Mouse (Mus musculus) left cerebral cortex, postnatal 4 days (tissue): ENCODE measurements at regions not wholly inside any gene's neighbourhood (a gene's known extent, or its start where the extent isn't known, plus 50 kb on each side); places are given as distances from the start of the nearest gene placed in this dataset.

Source experiments
- DNase-seq: peaks from one replicate; pipeline ENCODE4 v3.0.0-alpha.2; 2022
- intact Hi-C: fragments of 180-260 bp; cut with DNase I; formaldehyde crosslinking; loops from one replicate; pipeline ENCODE4 v1.15.1; 2025

GRCm38 (mm10) chr8:116238670-116239069 lies 266.1 kb upstream of the Dynlrb2 start:
- DNase-seq = no peak
- intact Hi-C loops = no loop called here

- DNase-seq = no peak
Measured at GRCm38 (mm10) chr8:116237561-116238100, 267.1 kb upstream of the Dynlrb2 start.

GRCm38 (mm10) chr8:116229654-116230136 lies 275.1 kb upstream of the Dynlrb2 start:
- DNase-seq = no peak
- intact Hi-C loops = no loop called here

More at GRCm38 (mm10) chr8:116237561-116238100, 267.1 kb upstream of the Dynlrb2 start:
- intact Hi-C loops = no loop called here

GRCm38 (mm10) chr8:116227003-116227402 lies 277.8 kb upstream of the Dynlrb2 start:
- no peak for DNase-seq
- intact Hi-C loops = no loop called here

GRCm38 (mm10) chr8:116223235-116223634 lies 281.5 kb upstream of the Dynlrb2 start:
- intact Hi-C loops = no loop called here
- no peak for DNase-seq

- DNase-seq = no peak
- intact Hi-C loops = no loop called here
Measured at GRCm38 (mm10) chr8:116215909-116216308, 288.9 kb upstream of the Dynlrb2 start.

GRCm38 (mm10) chr8:116215286-116215860 lies 289.4 kb upstream of the Dynlrb2 start:
- no peak for DNase-seq
- intact Hi-C loops = no loop called here

GRCm38 (mm10) chr8:116203631-116204030 lies 301.1 kb upstream of the Dynlrb2 start:
- intact Hi-C loops = no loop called here
- DNase-seq = peak; percentile 24

GRCm38 (mm10) chr8:116200459-116200999 lies 304.2 kb upstream of the Dynlrb2 start:
- intact Hi-C loops = no loop called here

GRCm38 (mm10) chr8:116196623-116197184 lies 308.1 kb upstream of the Dynlrb2 start:
- intact Hi-C loops = no loop called here
- no peak for DNase-seq

More at GRCm38 (mm10) chr8:116200459-116200999, 304.2 kb upstream of the Dynlrb2 start:
- no peak for DNase-seq

GRCm38 (mm10) chr8:116192096-116192495 lies 312.7 kb upstream of the Dynlrb2 start:
- intact Hi-C loops = no loop called here
- no peak for DNase-seq

GRCm38 (mm10) chr8:116185206-116185605 lies 319.6 kb upstream of the Dynlrb2 start:
- no peak for DNase-seq
- intact Hi-C loops = no loop called here

- intact Hi-C loops = no loop called here
- DNase-seq = no peak
Measured at GRCm38 (mm10) chr8:116184241-116184640, 320.5 kb upstream of the Dynlrb2 start.

GRCm38 (mm10) chr8:116177946-116178345 lies 326.8 kb upstream of the Dynlrb2 start:
- no peak for DNase-seq
- intact Hi-C loops = no loop called here

- no peak for DNase-seq
- intact Hi-C loops = no loop called here
Measured at GRCm38 (mm10) chr8:116174891-116175290, 329.9 kb upstream of the Dynlrb2 start.

GRCm38 (mm10) chr8:116173961-116174360 lies 330.8 kb upstream of the Dynlrb2 start:
- no peak for DNase-seq
- intact Hi-C loops = no loop called here

- intact Hi-C loops = no loop called here
- no peak for DNase-seq
Measured at GRCm38 (mm10) chr8:116167874-116168273, 336.9 kb upstream of the Dynlrb2 start.

GRCm38 (mm10) chr8:116164989-116165299 lies 339.8 kb upstream of the Dynlrb2 start:
- intact Hi-C loops = no loop called here

GRCm38 (mm10) chr8:116164190-116164988 lies 340.4 kb upstream of the Dynlrb2 start:
- DNase-seq = no peak
- intact Hi-C loops = no loop called here

More at GRCm38 (mm10) chr8:116164989-116165299, 339.8 kb upstream of the Dynlrb2 start:
- DNase-seq = no peak

- intact Hi-C loops = no loop called here
- DNase-seq = no peak
Measured at GRCm38 (mm10) chr8:116160932-116161331, 343.8 kb upstream of the Dynlrb2 start.
